In the genomic region with DNA sequence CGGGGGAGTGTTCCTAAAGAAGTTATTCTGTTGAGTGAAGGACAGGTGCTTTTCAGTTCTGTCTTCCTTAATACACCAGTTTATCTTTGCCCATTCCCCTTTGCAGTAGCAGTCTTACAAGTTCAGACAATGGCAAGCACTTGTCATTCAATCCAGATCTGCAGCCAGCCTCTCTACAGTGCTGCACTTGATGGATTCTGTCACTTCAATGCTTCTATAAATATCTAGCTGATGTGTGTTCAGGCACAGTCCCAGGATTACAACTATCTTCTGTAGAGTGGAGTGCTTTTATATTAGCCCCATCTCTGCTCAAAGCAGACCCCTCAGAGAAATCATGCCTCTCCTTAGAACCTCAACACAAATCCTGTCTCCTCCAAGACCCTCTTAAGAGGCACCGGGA, we compare ENCODE assay signal across 25 mouse cellular contexts. TPM values are rescaled to one million over a fixed set of nuclear protein-coding genes. Genes with fewer than 3 reads are reported as not detected.
DNase-seq lines count a peak whose midpoint lies in the region; ATAC-seq and TF ChIP-seq lines count a peak whose summit lies in the region.
"Had no signal": no experiment of that assay in that cellular context is flagged by ENCODE, and none has a peak within 500 bp of the region (broad histone marks: within the 10 kb centered on the region; RNA-seq: fewer than 3 reads in every experiment).

No protein-coding gene starts in this region.

- 67% methylated on average over 2 of the region's 2 CpGs for WGBS in heart, adult 2 months
- WGBS in heart, embryonic 12.5 days, result 70% methylated on average over 2 of the region's 2 CpGs
- 61% methylated on average over 2 of the region's 2 CpGs for WGBS in heart, embryonic 15.5 days

- peak; percentile 82 for DNase-seq in heart, adult 11 months
- DNase-seq in heart, adult 2 months, result no peak
- no peak for DNase-seq in heart, postnatal 4 days
- DNase-seq in heart, postnatal 25 days (ENCODE audit: low spot score), result no peak
- DNase-seq: adrenal gland, adult 8-10 months; adrenal gland, postnatal 25 days; cerebellum, adult 11-12 months; cerebellum, adult 8-10 months; cerebellum, postnatal 10 days; cerebellum, postnatal 36 days; embryo, embryonic 11 days; gastrocnemius, postnatal 25 days; kidney, adult 18-20 months had no signal

- H3K4me3 ChIP-seq in heart, adult 2 months, result no peak overlapping the region
- H3K4me3 ChIP-seq in heart, embryonic 12.5 days, result no peak overlapping the region
- no peak overlapping the region for H3K4me3 ChIP-seq in heart, embryonic 15.5 days
- H3K4me3 ChIP-seq: embryonic facial prominence, embryonic 10.5 days; embryonic facial prominence, embryonic 13.5 days; erythroblast, embryonic 14.5 days; forebrain, embryonic 12.5 days; forebrain, embryonic 15.5 days had no signal

- H3K4me1 ChIP-seq in heart, adult 2 months (ENCODE audit: control insufficient read depth, insufficient read depth, low read length), result peaks cover 2% of the 10 kb centered on the region
- H3K4me1 ChIP-seq in heart, embryonic 12.5 days (replicated peaks), result peaks cover 18% of the 10 kb centered on the region
- peaks cover 28% of the 10 kb centered on the region for H3K4me1 ChIP-seq in heart, embryonic 15.5 days (replicated peaks)
- H3K4me1 ChIP-seq: embryonic facial prominence, embryonic 13.5 days had no signal

- H3K36me3 ChIP-seq in heart, adult 2 months (ENCODE audit: control insufficient read depth, insufficient read depth, low read length), result no peaks in the 10 kb centered on the region
- H3K36me3 ChIP-seq in heart, embryonic 12.5 days, result no peaks in the 10 kb centered on the region
- no peaks in the 10 kb centered on the region for H3K36me3 ChIP-seq in heart, embryonic 15.5 days
- H3K36me3 ChIP-seq: embryonic facial prominence, embryonic 10.5 days; embryonic facial prominence, embryonic 13.5 days; forebrain, embryonic 12.5 days; forebrain, embryonic 15.5 days had no signal

- H3K79me2 ChIP-seq in heart, adult 2 months (replicated peaks; ENCODE audit: control insufficient read depth, insufficient read depth, low read length), result no peaks in the 10 kb centered on the region

- H3K27me3 ChIP-seq in heart, adult 2 months (ENCODE audit: control insufficient read depth, insufficient read depth, low read length), result no peaks in the 10 kb centered on the region
- H3K27me3 ChIP-seq in heart, embryonic 12.5 days (replicated peaks), result no peaks in the 10 kb centered on the region
- no peaks in the 10 kb centered on the region for H3K27me3 ChIP-seq in heart, embryonic 15.5 days
- H3K27me3 ChIP-seq: embryonic facial prominence, embryonic 13.5 days; forebrain, embryonic 12.5 days; forebrain, embryonic 15.5 days had no signal

- no peak overlapping the region for H3K27ac ChIP-seq in heart, adult 2 months
- peak overlapping the region; percentile 71 for H3K27ac ChIP-seq in heart, embryonic 12.5 days (ENCODE audit: poor library complexity, severe bottlenecking)
- peak overlapping the region; percentile 67 for H3K27ac ChIP-seq in heart, embryonic 15.5 days
- H3K27ac ChIP-seq: embryonic facial prominence, embryonic 10.5 days; embryonic facial prominence, embryonic 13.5 days; forebrain, embryonic 12.5 days; forebrain, embryonic 15.5 days; hindbrain, embryonic 14.5 days; hindbrain, postnatal 0 days had no signal

- TF ChIP-seq CTCF in heart, adult 2 months (IDR thresholded peaks at IDR 0.05), result no peak

- intact Hi-C loops in heart, adult 2 months (cut with DNase I), result no loop called here
- intact Hi-C loops in heart, postnatal 25 days (cut with DNase I), result no loop called here

- no peak overlapping the region for H3K9ac ChIP-seq in heart, adult 2 months (ENCODE audit: low read depth, low read length)
- H3K9ac ChIP-seq in heart, embryonic 12.5 days, result no peak overlapping the region
- H3K9ac ChIP-seq in heart, embryonic 15.5 days, result no peak overlapping the region
- H3K9ac ChIP-seq: embryonic facial prominence, embryonic 13.5 days; forebrain, embryonic 12.5 days; forebrain, embryonic 15.5 days; hindbrain, embryonic 14.5 days had no signal

- peak overlapping the region; percentile 2; the same call in 1 of the 2 replicates for H3K4me2 ChIP-seq in heart, embryonic 12.5 days
- H3K4me2 ChIP-seq in heart, embryonic 15.5 days, result no peak overlapping the region
- H3K4me2 ChIP-seq: embryonic facial prominence, embryonic 13.5 days; forebrain, embryonic 12.5 days; forebrain, embryonic 15.5 days; hindbrain, embryonic 14.5 days had no signal

- no peak for ATAC-seq in heart, embryonic 12.5 days (ENCODE audit: insufficient number of reproducible peaks, low FRiP score)
- ATAC-seq in heart, embryonic 15.5 days (replicated peaks; ENCODE audit: insufficient number of reproducible peaks, insufficient read depth, low FRiP score, low read depth), result no peak
- ATAC-seq: activated CD4-positive, CD25-positive, alpha-beta regulatory T cell, adult 4 months; forebrain, embryonic 15.5 days; hindbrain, postnatal 0 days; inflammation-experienced regulatory T-cells, adult 6 months; intestine, embryonic 16.5 days had no signal

- no peak for TF ChIP-seq POLR2A in heart, adult 2 months (IDR thresholded peaks at IDR 0.05; ENCODE audit: insufficient read depth, low read depth, low read length)

- TF ChIP-seq EP300 in heart, adult 2 months (IDR thresholded peaks at IDR 0.05; ENCODE audit: insufficient read depth, low read depth, low read length), result no peak

- H3K9me3 ChIP-seq in heart, embryonic 12.5 days (replicated peaks), result no peaks in the 10 kb centered on the region
- no peaks in the 10 kb centered on the region for H3K9me3 ChIP-seq in heart, embryonic 15.5 days (replicated peaks)
- H3K9me3 ChIP-seq: embryonic facial prominence, embryonic 10.5 days; embryonic facial prominence, embryonic 13.5 days; forebrain, embryonic 12.5 days; forebrain, embryonic 15.5 days had no signal

RNA-seq across cellular contexts. Expression of a gene that starts 5.1 kb away (rescaled TPM):
- 1 to 10 TPM; 1.4 TPM for total RNA-seq in heart, adult 2 months (2021)
- polyA plus RNA-seq in heart, adult 2 months (2012; rRNA removed), result 0.51 and 1.2 TPM in 2 replicates
- 5.2 and 6.9 TPM in 2 replicates for polyA plus RNA-seq in heart, embryonic 12.5 days (2016; fragmentation: Nextera tagmentation; extraction: Ambion mirVana)
- 1 to 10 TPM; 4.8 to 4.9 TPM for total RNA-seq in heart, postnatal 4 days (2021)
- polyA plus RNA-seq in heart, embryonic 15.5 days (2015; fragmentation: Nextera tagmentation; extraction: Ambion mirVana), result 3.1 and 4.3 TPM in 2 replicates
- total RNA-seq in heart, postnatal 25 days (2021), result 1 to 10 TPM; 1.4 to 1.8 TPM

RNA-seq across cellular contexts. Expression of a gene that starts 42.9 kb away (rescaled TPM):
- 10 to 100 TPM; 44.3 to 45.7 TPM for total RNA-seq in heart, adult 2 months (2021)
- polyA plus RNA-seq in heart, adult 2 months (2012; rRNA removed), result 12.6 and 16.0 TPM in 2 replicates
- 216 and 224 TPM in 2 replicates for polyA plus RNA-seq in heart, embryonic 12.5 days (2016; fragmentation: Nextera tagmentation; extraction: Ambion mirVana)
- 100 to 1,000 TPM in 1 of 2 experiments, 10 to 100 TPM in 1; 96.5 to 104 TPM for total RNA-seq in heart, postnatal 4 days (2021)
- polyA plus RNA-seq in heart, embryonic 15.5 days (2015; fragmentation: Nextera tagmentation; extraction: Ambion mirVana), result 119 and 128 TPM in 2 replicates
- 10 to 100 TPM; 51.3 to 55.2 TPM for total RNA-seq in heart, postnatal 25 days (2021)
